Mouse (Mus musculus): ENCODE results near the gene Shisal1. TPM values are rescaled to one million over a fixed set of nuclear protein-coding genes. Genes with fewer than 3 reads are reported as not detected.

The Shisal1 gene
- total and polyA plus RNA-seq, 3 experiments, result not detected

DNA sequence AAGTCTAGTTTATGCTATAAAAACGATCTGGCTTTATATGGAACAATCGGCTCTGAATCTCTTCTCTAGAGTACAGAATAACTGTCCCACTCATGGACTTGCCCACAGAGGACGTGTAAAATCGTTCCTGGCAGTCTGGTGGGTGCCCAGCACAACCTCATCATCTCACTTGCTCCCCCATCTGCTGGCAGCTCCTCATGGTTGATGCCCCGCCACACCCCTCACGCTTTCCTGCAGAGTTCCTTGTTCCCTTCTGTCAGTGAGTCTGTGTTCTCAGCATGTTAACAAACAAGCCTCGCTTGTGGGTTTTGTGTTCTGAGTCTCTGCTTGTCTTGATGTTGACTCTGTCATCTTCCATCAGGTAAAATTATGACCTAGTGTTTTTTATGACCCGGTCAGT lies 79.5 kb downstream of the Shisal1 start:
- Histone ChIP-seq H3K27me3 (replicated peaks) (peaks cover 40% of the 10 kb centered on the region), H3K9me3 (replicated peaks; ENCODE audit: low read length) (peaks cover 22% of the 10 kb centered on the region), H3K27ac (ENCODE audit: insufficient read depth, low read depth) (no peak overlapping the region), H3K79me2 (replicated peaks; ENCODE audit: control insufficient read depth, extremely low read depth, insufficient read depth, poor library complexity, severe bottlenecking) (no peaks in the 10 kb centered on the region), H3K9ac (ENCODE audit: insufficient read depth, low read depth) (no peak overlapping the region), H3K36me3 (replicated peaks in 1 of 2; ENCODE audit: control insufficient read depth in 1 of 2, insufficient read depth in 1 of 2, low read length in 1 of 2) (no peaks in the 10 kb centered on the region), H3K4me2 (ENCODE audit: insufficient read depth, low read depth, poor library complexity, severe bottlenecking) (no peak overlapping the region), H3K4me3 (replicated peaks in 1 of 3; ENCODE audit: low read depth in 2 of 3, low read length in 2 of 3, poor library complexity in 1 of 3) (no peak overlapping the region), H3K4me1 (ENCODE audit: control insufficient read depth in 1 of 2, insufficient read depth in 2 of 2) (no peaks in the 10 kb centered on the region)
- in situ Hi-C loops (cut with MboI; ENCODE audit: low pct_ligation_motif_present, low pct_unique_long_range_greater_than_20kb, low sequenced_read_pairs) (no loop called here), dilution Hi-C loops (cut with MboI; ENCODE audit: extremely low pct_ligation_motif_present, extremely low pct_unique_long_range_greater_than_20kb, low sequenced_read_pairs) (no loop called here)
- no peak for DNase-seq (ENCODE audit: extremely low read depth)
- no peak for TF ChIP-seq TCF12 (IDR thresholded peaks at IDR 0.05; ENCODE audit: low read depth, low read length)
- no peak for TF ChIP-seq POLR2AphosphoS2 (IDR thresholded peaks at IDR 0.05; ENCODE audit: low read depth, low read length)
- no peak for TF ChIP-seq ZMIZ1 (IDR thresholded peaks at IDR 0.05; ENCODE audit: low read depth, low read length)
- no peak for TF ChIP-seq TBP (conservative IDR thresholded peaks at IDR 0.05; ENCODE audit: low read depth, low read length)
- no peak for TF ChIP-seq KAT2A (IDR thresholded peaks at IDR 0.05; ENCODE audit: insufficient replicate concordance, low read length)
- TF ChIP-seq MYC (IDR thresholded peaks at IDR 0.05; ENCODE audit: low read depth, low read length), result no peak
- TF ChIP-seq ZNF384 (IDR thresholded peaks at IDR 0.05; ENCODE audit: low read depth, low read length), result no peak
- no peak for TF ChIP-seq RAD21 (IDR thresholded peaks at IDR 0.05; ENCODE audit: low read depth, low read length)
- TF ChIP-seq MAZ (IDR thresholded peaks at IDR 0.05; ENCODE audit: low read depth, low read length), result no peak
- TF ChIP-seq ETS1 (conservative IDR thresholded peaks at IDR 0.05; ENCODE audit: low read depth, low read length), result no peak
- no peak for TF ChIP-seq SIN3A (IDR thresholded peaks at IDR 0.05; ENCODE audit: low read length)
- no peak for TF ChIP-seq SMC3 (IDR thresholded peaks at IDR 0.05; ENCODE audit: low read depth, low read length)
- no peak for TF ChIP-seq GABPA (IDR thresholded peaks at IDR 0.05; ENCODE audit: insufficient replicate concordance, low read depth, low read length)

GRCm38 (mm10) chr15:84366574-84366989 lies 80.3 kb downstream of the Shisal1 start:
- no peak for DNase-seq (ENCODE audit: extremely low read depth)
- dilution Hi-C loops (cut with MboI; ENCODE audit: extremely low pct_ligation_motif_present, extremely low pct_unique_long_range_greater_than_20kb, low sequenced_read_pairs), result no loop called here
- peaks cover 31% of the 10 kb centered on the region for H3K27me3 ChIP-seq (replicated peaks)
- no peak overlapping the region for H3K4me2 ChIP-seq (ENCODE audit: insufficient read depth, low read depth, poor library complexity, severe bottlenecking)
- H3K9me3 ChIP-seq (replicated peaks; ENCODE audit: low read length), result peaks cover 27% of the 10 kb centered on the region
- H3K4me1 ChIP-seq (ENCODE audit: control insufficient read depth in 1 of 2, insufficient read depth in 2 of 2), result no peaks in the 10 kb centered on the region
- H3K79me2 ChIP-seq (replicated peaks; ENCODE audit: control insufficient read depth, extremely low read depth, insufficient read depth, poor library complexity, severe bottlenecking), result no peaks in the 10 kb centered on the region
- no peak overlapping the region for H3K9ac ChIP-seq (ENCODE audit: insufficient read depth, low read depth)
- in situ Hi-C loops (cut with MboI; ENCODE audit: low pct_ligation_motif_present, low pct_unique_long_range_greater_than_20kb, low sequenced_read_pairs), result no loop called here
- H3K36me3 ChIP-seq (replicated peaks in 1 of 2; ENCODE audit: control insufficient read depth in 1 of 2, insufficient read depth in 1 of 2, low read length in 1 of 2), result no peaks in the 10 kb centered on the region
- TF ChIP-seq MYC (IDR thresholded peaks at IDR 0.05; ENCODE audit: low read depth, low read length) (no peak), TCF12 (IDR thresholded peaks at IDR 0.05; ENCODE audit: low read depth, low read length) (no peak), JUND (conservative IDR thresholded peaks at IDR 0.05; ENCODE audit: low read depth, low read length) (no peak), ZKSCAN1 (IDR thresholded peaks at IDR 0.05; ENCODE audit: borderline replicate concordance, low read depth, low read length) (no peak), MAFK (IDR thresholded peaks at IDR 0.05; ENCODE audit: insufficient replicate concordance, low read length) (no peak), USF2 (conservative IDR thresholded peaks at IDR 0.05; ENCODE audit: low read depth, low read length) (no peak), KAT2A (IDR thresholded peaks at IDR 0.05; ENCODE audit: insufficient replicate concordance, low read length) (no peak), ETS1 (conservative IDR thresholded peaks at IDR 0.05; ENCODE audit: low read depth, low read length) (no peak), UBTF (IDR thresholded peaks at IDR 0.05; ENCODE audit: low read depth, low read length) (no peak), JUN (IDR thresholded peaks at IDR 0.05; ENCODE audit: insufficient read depth, low read depth, low read length) (no peak), NELFE (IDR thresholded peaks at IDR 0.05; ENCODE audit: low read depth, low read length) (no peak), ELF1 (IDR thresholded peaks at IDR 0.05; ENCODE audit: low read depth, low read length) (no peak), EP300 (IDR thresholded peaks at IDR 0.05; ENCODE audit: low read length) (no peak), IRF4 (IDR thresholded peaks at IDR 0.05; ENCODE audit: low read depth, low read length) (no peak), E2F4 (IDR thresholded peaks at IDR 0.05; ENCODE audit: insufficient replicate concordance, low read depth, low read length) (no peak), NRF1 (IDR thresholded peaks at IDR 0.05; ENCODE audit: low read depth, low read length) (no peak), POLR2AphosphoS2 (IDR thresholded peaks at IDR 0.05; ENCODE audit: low read depth, low read length) (no peak)
- no peak overlapping the region for H3K27ac ChIP-seq (ENCODE audit: insufficient read depth, low read depth)
- no peak overlapping the region for H3K4me3 ChIP-seq (replicated peaks in 1 of 3; ENCODE audit: low read depth in 2 of 3, low read length in 2 of 3, poor library complexity in 1 of 3)
